Mouse (Mus musculus): ENCODE results near the gene Sestd1. TPM values are rescaled to one million over a fixed set of nuclear protein-coding genes. Genes with fewer than 3 reads are reported as not detected.

Gene Sestd1
- polyA plus RNA-seq, 1 experiment, result 31.9 TPM

GRCm38 (mm10) chr2:77309313-77309712 lies 28.9 kb upstream of the Sestd1 start:
- peak; percentile 22; the same call in 1 of the 2 replicates for TF ChIP-seq CTCF (IDR thresholded peaks at IDR 0.05; ENCODE audit: borderline replicate concordance, insufficient read depth, low read depth, low read length)
- no peak for TF ChIP-seq POLR2A (IDR thresholded peaks at IDR 0.05; ENCODE audit: borderline replicate concordance, insufficient read depth, low read length)
- WGBS, result 64% methylated on average over 7 of the region's 7 CpGs
- H3K27ac ChIP-seq (ENCODE audit: insufficient read depth, low read length), result no peak overlapping the region
- no peak overlapping the region for H3K4me3 ChIP-seq (replicated peaks; ENCODE audit: insufficient read depth, low read depth, low read length)
- peak; percentile 9 to 26 for DNase-seq
- H3K27me3 ChIP-seq (ENCODE audit: control insufficient read depth, insufficient read depth, low read length), result no peaks in the 10 kb centered on the region
- H3K4me1 ChIP-seq (ENCODE audit: control insufficient read depth, insufficient read depth, low read length), result no peaks in the 10 kb centered on the region; the same call in 1 of the 2 replicates

- DNase-seq, result no peak
- no peak overlapping the region for H3K4me3 ChIP-seq (replicated peaks; ENCODE audit: insufficient read depth, low read depth, low read length)
- H3K4me1 ChIP-seq (ENCODE audit: control insufficient read depth, insufficient read depth, low read length), result no peaks in the 10 kb centered on the region
- 74% methylated on average over 3 of the region's 3 CpGs for WGBS
- no peak overlapping the region for H3K27ac ChIP-seq (ENCODE audit: insufficient read depth, low read length)
- TF ChIP-seq POLR2A (IDR thresholded peaks at IDR 0.05; ENCODE audit: borderline replicate concordance, insufficient read depth, low read length), result no peak
- no peak for TF ChIP-seq CTCF (IDR thresholded peaks at IDR 0.05; ENCODE audit: borderline replicate concordance, insufficient read depth, low read depth, low read length)
- no peaks in the 10 kb centered on the region for H3K27me3 ChIP-seq (ENCODE audit: control insufficient read depth, insufficient read depth, low read length)
Measured at GRCm38 (mm10) chr2:77304494-77304893, 24.1 kb upstream of the Sestd1 start.

DNA sequence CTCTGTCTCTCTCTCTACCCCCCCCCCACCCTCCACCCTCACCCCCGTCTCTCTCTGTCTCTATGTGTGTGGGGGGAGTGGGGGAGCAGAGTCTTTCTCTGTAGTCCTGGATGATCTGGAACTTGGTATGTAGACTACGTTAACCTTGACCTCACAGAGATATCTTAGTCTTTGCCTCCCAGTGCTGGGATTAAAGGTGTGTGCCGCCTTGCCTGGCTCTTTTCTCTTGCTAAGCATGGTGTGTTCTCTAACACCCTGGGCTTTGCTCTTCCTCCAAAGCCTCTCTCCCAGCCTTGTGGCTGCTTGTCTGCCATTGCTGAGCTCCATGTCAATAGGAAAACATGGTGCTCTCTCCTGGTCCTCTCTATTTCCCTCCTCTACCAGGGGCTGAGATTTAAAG lies 23.3 kb upstream of the Sestd1 start:
- Histone ChIP-seq H3K4me1 (ENCODE audit: control insufficient read depth, insufficient read depth, low read length) (no peaks in the 10 kb centered on the region), H3K27me3 (ENCODE audit: control insufficient read depth, insufficient read depth, low read length) (no peaks in the 10 kb centered on the region), H3K27ac (ENCODE audit: insufficient read depth, low read length) (no peak overlapping the region), H3K4me3 (replicated peaks; ENCODE audit: insufficient read depth, low read depth, low read length) (no peak overlapping the region)
- WGBS, result 92% methylated on average over 3 of the region's 3 CpGs
- no peak for DNase-seq
- TF ChIP-seq CTCF (IDR thresholded peaks at IDR 0.05; ENCODE audit: borderline replicate concordance, insufficient read depth, low read depth, low read length) (no peak), POLR2A (IDR thresholded peaks at IDR 0.05; ENCODE audit: borderline replicate concordance, insufficient read depth, low read length) (no peak)

- no peak for TF ChIP-seq CTCF (IDR thresholded peaks at IDR 0.05; ENCODE audit: borderline replicate concordance, insufficient read depth, low read depth, low read length)
- TF ChIP-seq POLR2A (IDR thresholded peaks at IDR 0.05; ENCODE audit: borderline replicate concordance, insufficient read depth, low read length), result no peak
- DNase-seq, result no peak
- Histone ChIP-seq H3K27me3 (ENCODE audit: control insufficient read depth, insufficient read depth, low read length) (no peaks in the 10 kb centered on the region), H3K27ac (ENCODE audit: insufficient read depth, low read length) (no peak overlapping the region), H3K4me1 (ENCODE audit: control insufficient read depth, insufficient read depth, low read length) (no peaks in the 10 kb centered on the region), H3K4me3 (replicated peaks; ENCODE audit: insufficient read depth, low read depth, low read length) (no peak overlapping the region)
- 94% methylated on average over 6 of the region's 6 CpGs for WGBS
Measured at GRCm38 (mm10) chr2:77302655-77303348, 22.4 kb upstream of the Sestd1 start.

GRCm38 (mm10) chr2:77301687-77302389 lies 21.4 kb upstream of the Sestd1 start:
- Histone ChIP-seq H3K27ac (ENCODE audit: insufficient read depth, low read length) (no peak overlapping the region), H3K4me3 (replicated peaks; ENCODE audit: insufficient read depth, low read depth, low read length) (no peak overlapping the region), H3K27me3 (ENCODE audit: control insufficient read depth, insufficient read depth, low read length) (no peaks in the 10 kb centered on the region), H3K4me1 (ENCODE audit: control insufficient read depth, insufficient read depth, low read length) (no peaks in the 10 kb centered on the region)
- no peak for DNase-seq
- TF ChIP-seq POLR2A (IDR thresholded peaks at IDR 0.05; ENCODE audit: borderline replicate concordance, insufficient read depth, low read length), result no peak
- no peak for TF ChIP-seq CTCF (IDR thresholded peaks at IDR 0.05; ENCODE audit: borderline replicate concordance, insufficient read depth, low read depth, low read length)
- 86% methylated on average over 9 of the region's 9 CpGs for WGBS

DNA sequence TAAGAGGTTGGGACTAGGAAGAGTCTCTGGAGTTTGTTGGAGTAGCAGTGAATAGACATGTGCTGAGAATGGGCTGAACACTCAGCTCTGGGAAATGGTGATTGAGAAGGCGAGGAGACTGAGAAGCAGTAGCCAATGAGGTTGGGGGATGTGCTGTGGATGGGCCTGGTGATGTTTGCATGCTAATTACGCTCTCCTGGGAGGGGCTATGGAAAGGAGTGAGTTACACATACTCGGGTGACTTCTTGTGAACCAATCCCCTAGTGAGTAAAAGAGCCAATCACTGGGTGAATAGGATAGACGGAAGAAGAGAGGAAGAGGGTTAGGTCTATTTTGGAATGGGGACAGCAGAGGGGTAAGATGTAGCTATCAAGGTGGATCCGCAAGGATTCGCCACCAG lies 9.3 kb upstream of the Sestd1 start:
- Histone ChIP-seq H3K27ac (ENCODE audit: insufficient read depth, low read length) (no peak overlapping the region), H3K27me3 (ENCODE audit: control insufficient read depth, insufficient read depth, low read length) (no peaks in the 10 kb centered on the region), H3K4me3 (replicated peaks; ENCODE audit: insufficient read depth, low read depth, low read length) (no peak overlapping the region), H3K4me1 (ENCODE audit: control insufficient read depth, insufficient read depth, low read length) (no peaks in the 10 kb centered on the region)
- no peak for DNase-seq
- WGBS, result 72% methylated on average over 6 of the region's 6 CpGs
- TF ChIP-seq CTCF (IDR thresholded peaks at IDR 0.05; ENCODE audit: borderline replicate concordance, insufficient read depth, low read depth, low read length), result no peak
- no peak for TF ChIP-seq POLR2A (IDR thresholded peaks at IDR 0.05; ENCODE audit: borderline replicate concordance, insufficient read depth, low read length)

DNA sequence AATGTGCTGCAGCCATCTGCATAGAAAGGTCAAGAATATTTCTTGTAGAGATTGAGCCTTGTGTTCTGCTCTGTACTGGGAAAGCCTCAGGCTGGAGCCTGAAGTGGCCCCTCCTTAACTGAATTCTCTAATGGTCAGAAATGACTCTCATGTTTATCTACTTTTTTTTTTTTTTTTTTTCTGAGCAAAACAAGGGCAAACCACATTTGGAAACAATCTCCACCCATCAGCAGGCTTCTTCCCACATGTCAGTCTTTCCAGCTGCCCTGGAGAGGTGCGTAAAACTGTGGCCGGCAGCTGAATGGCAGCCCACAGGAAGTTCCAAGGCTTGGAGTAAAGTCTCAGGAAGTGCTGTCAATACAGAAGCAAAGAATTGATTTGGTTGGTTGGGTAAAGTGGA lies 6.4 kb upstream of the Sestd1 start:
- no peaks in the 10 kb centered on the region for H3K4me1 ChIP-seq (ENCODE audit: control insufficient read depth, insufficient read depth, low read length)
- DNase-seq, result no peak
- 90% methylated on average over 2 of the region's 2 CpGs for WGBS
- H3K4me3 ChIP-seq (replicated peaks; ENCODE audit: insufficient read depth, low read depth, low read length), result no peak overlapping the region
- no peak overlapping the region for H3K27ac ChIP-seq (ENCODE audit: insufficient read depth, low read length)
- TF ChIP-seq CTCF (IDR thresholded peaks at IDR 0.05; ENCODE audit: borderline replicate concordance, insufficient read depth, low read depth, low read length) (no peak), POLR2A (IDR thresholded peaks at IDR 0.05; ENCODE audit: borderline replicate concordance, insufficient read depth, low read length) (no peak)
- H3K27me3 ChIP-seq (ENCODE audit: control insufficient read depth, insufficient read depth, low read length), result no peaks in the 10 kb centered on the region
